Mouse (Mus musculus) lung, postnatal 36 days (tissue): Measurements from ENCODE around the gene H2-T22.
A peak's percentile ranks its signal among the peaks of the same experiment; 100 is the strongest.

ENCODE experiments used
- DNase-seq: peaks from one replicate; pipeline ENCODE4 v3.0.0; 2022; ENCODE audit warnings: mixed read lengths

H2-T22 gene

GRCm38 (mm10) chr17:35997713-35998510, 44.6 kb downstream of the H2-T22 start:
- peak; percentile 76 for DNase-seq

GRCm38 (mm10) chr17:35996949-35997348, 45.6 kb downstream of the H2-T22 start:
- DNase-seq = peak; percentile 99

- DNase-seq = no peak
Measured at GRCm38 (mm10) chr17:35994879-35995240, 47.7 kb downstream of the H2-T22 start.

DNA sequence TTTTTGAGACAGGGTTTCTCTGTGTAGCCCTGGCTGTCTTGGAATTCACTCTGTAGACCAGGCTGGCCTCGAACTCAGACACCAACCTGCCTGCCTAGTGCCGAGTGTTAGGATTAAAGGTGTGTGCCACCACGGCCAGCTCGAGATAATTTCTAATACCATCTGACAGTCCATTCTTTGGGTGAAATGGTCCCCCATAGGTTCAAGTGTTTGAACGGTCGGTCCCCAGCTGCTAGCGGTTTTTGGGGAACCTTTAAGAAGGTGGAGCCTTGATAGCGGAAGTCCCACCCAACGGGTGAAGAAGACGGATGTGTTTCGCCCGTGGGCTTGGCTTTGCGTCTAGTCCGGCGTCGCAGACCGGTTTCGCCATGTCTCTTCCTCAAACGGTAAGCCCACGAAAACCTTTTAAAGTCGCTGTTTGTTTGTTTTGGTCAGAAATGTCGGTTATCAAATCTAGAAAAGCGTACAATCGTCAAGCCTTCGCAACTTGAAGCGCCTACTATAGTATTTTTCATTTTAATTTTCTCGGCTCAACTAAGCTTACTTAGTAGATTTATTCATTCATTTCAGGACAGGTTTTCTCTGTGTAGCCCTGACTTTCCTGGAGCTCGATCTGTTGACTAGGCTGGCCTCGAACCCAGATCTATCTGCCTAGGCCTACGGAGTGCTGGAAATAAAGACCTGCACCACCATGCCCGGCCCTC, 48.2 kb downstream of the H2-T22 start:
- DNase-seq = peak; percentile 93

DNA sequence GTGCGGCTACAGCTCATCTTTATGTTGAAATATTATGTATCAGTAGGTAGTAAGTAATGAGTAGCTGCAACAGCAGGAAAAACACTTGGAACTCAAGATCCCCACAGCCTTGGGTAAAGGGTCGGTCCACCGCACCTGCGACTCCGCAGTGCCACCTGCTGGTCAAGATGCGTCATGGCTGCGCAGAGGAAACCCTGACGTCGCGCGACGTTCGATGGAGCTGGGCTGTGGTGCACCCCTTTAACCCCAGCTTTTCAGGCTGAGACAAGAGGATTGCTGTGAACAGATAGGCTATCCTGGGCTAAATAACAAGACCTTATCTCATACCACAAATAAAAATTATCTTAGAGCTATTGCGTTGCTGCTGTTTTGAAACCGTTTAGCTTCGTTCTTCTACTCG, 48.9 kb downstream of the H2-T22 start:
- peak; percentile 85 for DNase-seq

GRCm38 (mm10) chr17:35991781-35992180, 50.8 kb downstream of the H2-T22 start:
- peak; percentile 22 for DNase-seq
